Mouse (Mus musculus) brain, embryonic 14.5 days (tissue): ENCODE measurements around the gene Klrg1. TPM values are rescaled to one million over a fixed set of nuclear protein-coding genes. Genes with fewer than 3 reads are reported as not detected.

Source experiments
- DNase-seq: peaks from one replicate; pipeline ENCODE4 v3.0.0-alpha.2; 2011; ENCODE audit warnings: low read depth
- CTCF ChIP-seq: fragments of 200-500 bp; IDR thresholded peaks from 2 replicates; pipeline ENCODE4 v1.5.1; 2012; ENCODE audit warnings: inconsistent platforms, mild to moderate bottlenecking, moderate library complexity, borderline replicate concordance; ENCODE audit not compliant: insufficient read depth, insufficient read length; ENCODE audit errors: extremely low read depth
- POLR2A ChIP-seq: fragments of 200-500 bp; IDR thresholded peaks from 2 replicates; pipeline ENCODE4 v1.6.1; 2012; ENCODE audit warnings: mild to moderate bottlenecking, inconsistent platforms, borderline replicate concordance; ENCODE audit not compliant: poor library complexity, insufficient read depth, insufficient read length, severe bottlenecking; ENCODE audit errors: extremely low read depth
- polyA plus RNA-seq: library from polyadenylated mRNA; depleted of rRNA; stranded (reverse); fragments of >200 nt; gene quantifications from 2 replicates; pipeline ENCODE4 v1.2.3, GENCODE M21; 2012; rRNA removed

The Klrg1 gene
- polyA plus RNA-seq: 0.57 and 0.60 TPM in 2 replicates

- no peak for DNase-seq
- TF ChIP-seq POLR2A (no peak), CTCF (no peak)
Observed at GRCm38 (mm10) chr6:122282782-122283181, at the start of gene Klrg1. Klrg1 (minus strand) TSS chr6:122282882.

GRCm38 (mm10) chr6:122325361-122325975 lies 42.8 kb upstream of the Klrg1 start:
- no peak for DNase-seq
- no peak for TF ChIP-seq CTCF
- no peak for TF ChIP-seq POLR2A

GRCm38 (mm10) chr6:122318726-122319125 lies 36.0 kb upstream of the Klrg1 start:
- no peak for DNase-seq
- TF ChIP-seq CTCF (no peak), POLR2A (no peak)

GRCm38 (mm10) chr6:122310187-122310820 lies 27.6 kb upstream of the Klrg1 start:
- DNase-seq: no peak
- no peak for TF ChIP-seq CTCF
- TF ChIP-seq POLR2A: no peak

GRCm38 (mm10) chr6:122309446-122309960 lies 26.8 kb upstream of the Klrg1 start:
- TF ChIP-seq POLR2A (no peak), CTCF (no peak)
- no peak for DNase-seq

GRCm38 (mm10) chr6:122308505-122309393 lies 26.1 kb upstream of the Klrg1 start, which contains the start of gene M6pr:
M6pr (plus strand) TSS chr6:122308720.
- TF ChIP-seq POLR2A: peak; percentile 50; the same call in 1 of the 2 replicates
- TF ChIP-seq CTCF: peak; percentile 92
- DNase-seq: peak; percentile 99

- no peak for DNase-seq
- TF ChIP-seq POLR2A: no peak
- no peak for TF ChIP-seq CTCF
Observed at GRCm38 (mm10) chr6:122308136-122308504, 25.4 kb upstream of the Klrg1 start.

- TF ChIP-seq POLR2A (no peak), CTCF (no peak)
- no peak for DNase-seq
Observed at GRCm38 (mm10) chr6:122306707-122307106, 24.0 kb upstream of the Klrg1 start.

- TF ChIP-seq CTCF (no peak), POLR2A (no peak)
- DNase-seq: no peak
Observed at GRCm38 (mm10) chr6:122304790-122305555, 22.3 kb upstream of the Klrg1 start.

- peak; percentile 90 for DNase-seq
- peak; percentile 83; the same call in 1 of the 2 replicates for TF ChIP-seq CTCF
- no peak for TF ChIP-seq POLR2A
Observed at GRCm38 (mm10) chr6:122304355-122304754, 21.7 kb upstream of the Klrg1 start.

- DNase-seq: no peak
- no peak for TF ChIP-seq POLR2A
- no peak for TF ChIP-seq CTCF
Observed at GRCm38 (mm10) chr6:122303526-122303925, 20.8 kb upstream of the Klrg1 start.

GRCm38 (mm10) chr6:122302661-122303060 lies 20.0 kb upstream of the Klrg1 start:
- DNase-seq: no peak
- no peak for TF ChIP-seq CTCF
